Mouse (Mus musculus): Measurements from ENCODE around the gene Med12l.

Gene Med12l

DNA sequence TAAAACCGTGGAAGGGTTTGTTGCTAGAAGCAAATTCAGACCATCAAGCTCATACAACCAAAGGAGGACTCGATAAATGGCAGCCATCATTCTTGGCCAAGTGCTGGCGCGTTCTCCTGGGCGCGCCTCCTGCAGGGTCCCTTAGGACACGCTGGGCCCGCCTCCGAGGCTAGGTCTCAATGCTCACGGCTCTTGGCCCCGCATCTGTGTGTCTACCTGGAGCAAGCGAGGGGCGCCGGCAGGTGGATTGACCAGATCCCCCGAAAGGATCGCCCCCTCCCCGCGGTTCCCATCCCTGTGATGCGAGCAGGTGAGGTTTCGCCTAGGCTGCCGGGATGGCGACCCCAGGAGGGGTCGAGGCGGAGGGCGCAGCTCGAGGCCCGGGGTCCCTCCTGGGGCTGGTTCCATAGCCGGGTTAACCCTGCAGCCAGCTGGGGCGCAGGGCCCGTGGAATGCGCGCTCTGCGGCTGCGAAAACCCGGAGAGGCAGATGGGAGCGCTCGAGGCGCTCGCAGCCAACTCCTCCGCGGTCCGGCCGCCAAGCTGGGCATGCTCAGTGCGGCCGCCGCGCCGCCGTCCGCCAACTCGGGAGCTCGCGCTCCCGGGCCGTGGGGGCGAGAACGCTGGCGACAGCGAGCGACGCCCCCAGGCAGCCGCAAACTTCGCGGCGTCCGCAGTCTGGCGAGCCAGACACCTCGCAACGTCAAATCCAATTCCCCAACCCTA lies at the start of gene Med12l:
Gene Med12l (plus strand): TSS at position 555 of the 725 bp plus-strand sequence.
- peak; percentile 80 for DNase-seq

DNA sequence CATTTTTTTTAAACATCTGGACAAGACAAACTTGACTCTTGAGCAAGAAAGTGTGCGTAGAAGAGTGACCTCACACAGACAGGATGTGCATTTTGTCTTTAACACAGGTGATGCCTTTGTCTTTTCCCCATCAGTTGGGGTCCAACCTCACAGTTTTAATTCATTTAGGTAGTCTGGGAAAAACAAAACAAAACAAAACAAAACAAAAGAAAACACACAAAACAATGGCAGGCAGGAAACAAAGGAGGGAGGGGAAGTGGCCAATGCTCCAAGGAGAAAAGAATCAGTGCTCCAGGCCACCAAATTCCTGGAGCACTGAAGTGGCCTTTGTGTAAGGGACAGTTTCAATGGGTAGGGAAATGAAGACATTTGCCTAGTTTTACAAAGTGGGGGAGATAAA lies 44.5 kb upstream of the Med12l start:
- no peak for DNase-seq

DNA sequence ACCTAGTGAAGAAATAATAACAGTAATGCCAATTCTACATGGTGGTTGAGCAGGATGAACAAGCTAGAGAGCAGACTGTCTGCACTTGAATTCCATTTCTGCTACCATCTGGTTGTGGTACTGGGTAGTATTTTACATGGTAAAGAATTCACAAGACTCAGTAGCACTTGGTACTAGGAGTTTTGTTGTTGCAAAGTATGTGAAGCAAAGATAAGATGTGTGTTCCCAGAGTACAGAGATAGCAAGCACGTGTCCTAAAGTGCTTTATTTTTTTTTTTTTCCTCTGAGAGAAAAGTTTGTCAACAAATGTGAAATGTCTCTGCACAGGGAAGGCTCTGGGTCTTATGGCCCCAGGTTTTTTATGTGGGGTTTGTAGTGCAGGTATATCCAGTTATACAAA lies 28.2 kb upstream of the Med12l start:
- no peak for DNase-seq

DNA sequence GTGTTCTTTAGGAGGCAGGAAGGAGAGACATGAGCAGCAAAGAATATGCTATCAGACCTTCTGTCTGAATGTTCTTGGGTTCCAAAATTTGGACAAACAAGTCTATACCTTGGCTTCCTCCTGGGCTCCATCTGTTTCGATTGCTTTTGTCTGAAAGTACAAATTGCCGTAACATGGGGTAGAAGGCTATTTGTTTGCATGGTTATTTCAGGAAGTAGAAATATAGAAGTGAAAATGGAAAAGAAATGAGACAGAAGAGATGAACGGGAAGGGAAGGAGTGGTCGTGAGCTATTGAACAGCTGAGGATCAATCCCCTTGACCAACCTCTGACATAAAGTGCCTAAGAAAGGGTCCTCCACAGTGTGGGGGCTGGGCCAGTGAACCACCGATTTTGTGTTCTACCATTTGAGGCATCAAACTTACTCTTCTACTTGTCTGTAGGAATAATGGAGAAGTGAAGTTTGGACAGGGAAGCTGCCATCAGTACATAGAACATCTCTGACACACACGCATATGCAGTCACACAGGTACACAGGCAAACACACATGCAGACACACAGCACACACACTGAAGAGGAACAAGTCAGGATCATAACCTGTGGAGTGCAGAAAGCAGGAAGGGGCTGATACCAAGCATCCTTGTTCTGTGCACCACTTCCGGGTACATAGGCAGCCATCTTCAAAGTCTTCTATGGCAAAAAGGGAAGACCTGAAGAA lies 27.6 kb upstream of the Med12l start:
- DNase-seq, result no peak

DNA sequence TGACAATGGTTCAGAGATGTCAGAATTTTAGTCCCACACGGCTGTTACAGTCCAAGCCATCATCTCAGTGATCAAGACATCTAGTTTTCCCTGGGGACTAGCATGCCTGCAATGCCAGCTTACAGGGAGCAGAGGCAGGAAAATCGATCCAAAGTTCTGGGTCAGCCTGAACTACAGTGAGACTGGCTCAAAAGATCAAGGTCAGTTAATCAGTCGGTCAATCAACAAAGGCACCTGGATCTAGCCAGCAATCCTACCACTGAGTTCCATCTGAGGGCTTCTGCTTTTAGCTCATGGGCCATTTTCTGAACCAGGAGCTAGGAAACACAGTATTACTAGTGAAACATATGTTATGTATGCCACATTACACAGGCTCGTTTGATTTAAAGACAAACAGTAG lies 25.0 kb upstream of the Med12l start:
- DNase-seq, result no peak

DNA sequence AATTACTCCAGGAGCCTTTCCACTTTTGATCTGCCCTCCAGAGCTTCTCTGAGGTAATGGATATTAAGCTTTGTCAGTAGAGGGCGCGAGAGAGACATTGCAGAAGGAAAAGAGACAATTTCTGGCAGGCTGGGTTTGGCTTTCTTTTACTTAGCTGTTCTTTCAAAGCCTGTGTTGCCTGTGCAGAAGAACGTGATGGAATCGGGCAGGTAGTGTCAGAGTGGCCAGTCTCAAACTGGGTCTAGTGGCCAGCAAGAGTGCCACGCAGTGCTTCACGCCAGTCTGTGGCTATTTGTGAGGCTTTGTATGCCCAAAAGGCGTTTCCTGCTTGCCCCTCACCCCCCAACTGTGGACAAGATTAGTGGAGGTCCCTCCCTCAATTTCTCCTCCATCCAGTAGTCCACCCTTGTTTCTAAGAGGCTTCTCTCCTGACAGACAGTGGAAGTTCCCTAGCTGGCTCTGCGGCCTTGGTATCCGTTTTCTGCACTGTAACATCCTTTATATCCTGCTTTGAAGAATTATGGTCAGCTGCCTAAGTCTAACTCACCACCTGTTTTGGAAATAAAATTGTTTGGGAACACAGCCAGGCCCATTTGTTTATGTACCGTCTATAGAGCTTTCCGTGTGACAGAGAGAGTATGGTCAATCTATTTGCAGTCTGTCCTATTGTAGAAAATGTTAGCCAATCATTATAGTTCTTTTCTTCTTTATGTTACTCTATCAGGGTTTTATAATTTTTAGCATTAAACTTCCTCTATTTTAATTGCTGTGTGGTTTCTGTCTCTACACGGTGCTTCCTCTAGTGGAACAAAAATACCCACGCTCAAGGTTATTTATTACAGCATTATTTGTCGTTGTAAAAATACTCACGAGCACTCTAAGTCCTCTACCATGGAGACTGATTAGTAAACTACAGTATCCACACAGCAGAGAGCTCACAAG lies 22.5 kb upstream of the Med12l start:
- DNase-seq, result peak; percentile 65

DNA sequence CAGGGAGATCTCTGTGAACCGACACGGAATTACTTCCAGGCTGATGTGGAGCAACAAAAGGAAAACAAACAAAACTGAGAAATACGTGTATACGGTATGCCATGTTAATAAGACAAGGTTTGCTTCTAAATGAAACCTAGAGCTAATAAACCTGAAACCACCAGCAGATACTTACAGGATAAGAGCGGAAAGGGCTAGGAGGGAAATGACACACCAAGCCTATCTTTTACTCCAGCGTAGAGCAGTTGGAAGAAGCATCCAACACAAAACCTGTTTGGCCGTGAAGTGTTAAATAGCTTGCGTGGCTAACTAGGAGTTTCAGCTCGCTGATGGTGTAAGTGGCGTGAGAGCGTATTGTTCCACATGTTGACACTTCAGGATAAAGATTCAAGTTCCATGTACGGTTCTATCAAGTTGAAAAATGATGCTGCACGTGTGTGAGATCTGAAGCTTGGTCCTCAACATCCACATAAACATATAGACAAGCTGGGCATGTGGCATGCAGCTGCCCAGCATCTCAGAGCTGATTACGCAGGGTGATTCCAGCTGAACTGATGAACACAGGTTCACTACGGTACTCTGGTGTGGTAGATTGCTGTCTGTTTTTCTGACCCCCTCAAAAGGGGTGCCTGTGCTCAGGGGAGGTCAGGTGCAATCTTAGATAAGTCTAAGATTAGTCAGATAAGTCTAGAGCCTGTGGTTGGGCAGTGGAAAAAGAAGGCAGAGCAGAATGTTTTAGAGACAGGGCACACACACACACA lies 21.6 kb upstream of the Med12l start:
- no peak for DNase-seq

DNA sequence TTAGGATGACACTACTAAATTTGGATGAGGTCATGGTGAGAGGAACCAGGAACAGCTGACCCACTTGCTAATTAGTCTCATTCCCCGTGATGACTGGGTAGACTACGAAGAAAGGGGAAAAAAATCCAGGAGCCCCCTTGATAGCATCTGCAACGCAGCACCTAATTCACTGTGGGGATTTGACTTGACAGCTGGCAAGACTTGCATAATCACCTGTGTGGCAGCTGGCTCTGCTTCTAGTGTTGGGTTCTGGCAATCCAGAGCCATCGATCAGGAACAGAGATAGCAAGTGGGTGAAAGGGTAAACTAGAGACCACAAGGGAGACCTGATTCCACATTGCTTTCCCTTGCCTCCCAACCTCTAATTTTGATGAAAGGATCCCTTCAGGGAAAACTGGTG lies 19.8 kb upstream of the Med12l start:
- no peak for DNase-seq

DNA sequence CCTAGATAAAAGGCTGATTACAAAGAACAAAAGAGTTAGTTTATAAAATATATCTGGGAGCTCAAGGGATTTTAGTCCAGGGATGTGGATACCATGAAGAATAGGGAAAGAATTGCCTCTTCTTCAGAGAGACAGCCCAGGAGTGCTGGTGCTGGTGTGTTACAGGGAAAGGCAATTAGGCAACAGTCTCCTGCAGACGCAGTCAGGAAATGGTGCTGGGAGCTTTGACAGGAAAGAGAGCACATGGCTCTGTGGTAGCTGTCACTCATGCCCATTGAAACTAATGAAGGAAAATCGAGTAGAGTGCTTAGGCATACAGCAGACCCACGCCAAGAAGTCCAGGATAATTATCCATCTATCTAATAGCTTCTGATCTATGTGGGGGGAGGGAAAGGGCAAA lies 16.3 kb upstream of the Med12l start:
- no peak for DNase-seq

DNA sequence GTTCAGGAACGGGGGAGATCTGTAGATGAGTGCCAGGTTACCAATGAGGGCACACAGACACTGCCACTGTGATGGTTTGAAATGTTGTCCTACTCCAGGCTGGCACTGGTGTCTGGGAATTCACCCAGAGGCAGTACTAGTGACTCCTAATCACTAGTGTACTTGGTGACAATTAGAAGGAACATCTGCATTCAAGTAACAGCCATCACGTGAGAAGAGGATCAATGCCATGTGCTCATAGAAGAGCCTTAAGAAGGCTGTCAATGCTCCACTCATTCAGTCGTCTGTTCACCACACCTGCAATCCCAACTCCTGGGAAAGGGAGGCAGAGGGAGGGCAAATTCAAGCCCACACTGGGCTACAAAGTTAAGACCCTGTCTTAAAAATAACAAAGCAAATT lies 15.1 kb upstream of the Med12l start:
- no peak for DNase-seq

DNA sequence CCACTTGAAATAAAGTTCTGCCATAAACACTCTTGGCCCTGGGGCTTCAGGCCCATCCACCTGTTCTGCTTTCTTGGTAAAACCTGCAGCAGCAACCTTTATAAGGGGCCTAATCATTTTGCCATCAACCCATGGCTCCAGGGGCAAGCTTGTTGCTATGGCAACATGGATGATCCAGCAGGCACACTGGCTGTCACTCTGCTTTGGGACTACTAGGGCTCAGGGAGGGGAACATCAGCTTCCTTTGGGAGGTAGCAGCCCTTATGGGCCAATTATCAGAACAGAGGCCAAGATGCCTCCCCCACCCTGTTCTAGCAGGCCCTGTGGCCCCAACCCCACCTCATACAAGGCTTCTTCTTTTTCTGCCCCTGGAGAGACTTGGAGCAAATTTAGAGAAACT lies 13.5 kb upstream of the Med12l start:
- no peak for DNase-seq

DNA sequence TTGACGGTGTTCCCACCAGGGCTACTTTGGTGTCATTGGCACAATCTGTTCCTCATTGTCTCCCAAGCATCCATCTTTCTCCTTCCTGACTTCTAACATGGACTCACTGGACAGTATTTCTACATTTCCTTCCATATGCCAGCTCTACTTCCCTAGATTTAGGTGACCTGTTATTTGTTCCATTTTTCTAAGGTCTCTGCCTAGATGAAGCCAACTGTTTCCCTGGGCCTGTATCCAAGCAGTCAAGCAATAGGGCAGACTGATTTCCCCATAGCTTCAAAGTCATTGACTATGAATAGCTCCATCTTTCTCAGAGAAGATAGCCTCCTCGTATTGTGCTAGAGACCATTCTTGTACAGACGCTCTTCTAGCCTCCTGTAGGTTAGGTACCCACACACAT lies 12.0 kb upstream of the Med12l start:
- DNase-seq, result no peak

DNA sequence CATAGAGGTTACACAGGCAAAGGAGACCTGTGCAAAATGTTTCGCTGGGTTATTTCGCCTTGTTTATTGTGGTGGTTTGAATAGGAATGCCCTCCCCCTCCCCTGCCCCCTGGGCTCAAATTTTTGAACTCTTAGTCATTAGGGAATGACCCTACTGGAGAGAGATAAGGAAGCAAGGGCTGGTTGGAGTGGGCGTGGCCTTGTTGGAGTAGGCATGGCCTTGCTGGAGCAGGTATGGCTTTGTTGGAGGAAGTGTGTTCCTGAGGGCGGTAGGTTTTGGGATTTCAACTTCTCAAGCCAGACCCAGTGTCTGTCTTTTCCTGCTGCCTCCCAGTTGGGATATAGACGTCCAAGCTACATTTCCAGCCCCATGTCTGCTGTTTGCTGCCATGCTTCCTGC lies 1.9 kb upstream of the Med12l start:
- DNase-seq, result no peak

DNA sequence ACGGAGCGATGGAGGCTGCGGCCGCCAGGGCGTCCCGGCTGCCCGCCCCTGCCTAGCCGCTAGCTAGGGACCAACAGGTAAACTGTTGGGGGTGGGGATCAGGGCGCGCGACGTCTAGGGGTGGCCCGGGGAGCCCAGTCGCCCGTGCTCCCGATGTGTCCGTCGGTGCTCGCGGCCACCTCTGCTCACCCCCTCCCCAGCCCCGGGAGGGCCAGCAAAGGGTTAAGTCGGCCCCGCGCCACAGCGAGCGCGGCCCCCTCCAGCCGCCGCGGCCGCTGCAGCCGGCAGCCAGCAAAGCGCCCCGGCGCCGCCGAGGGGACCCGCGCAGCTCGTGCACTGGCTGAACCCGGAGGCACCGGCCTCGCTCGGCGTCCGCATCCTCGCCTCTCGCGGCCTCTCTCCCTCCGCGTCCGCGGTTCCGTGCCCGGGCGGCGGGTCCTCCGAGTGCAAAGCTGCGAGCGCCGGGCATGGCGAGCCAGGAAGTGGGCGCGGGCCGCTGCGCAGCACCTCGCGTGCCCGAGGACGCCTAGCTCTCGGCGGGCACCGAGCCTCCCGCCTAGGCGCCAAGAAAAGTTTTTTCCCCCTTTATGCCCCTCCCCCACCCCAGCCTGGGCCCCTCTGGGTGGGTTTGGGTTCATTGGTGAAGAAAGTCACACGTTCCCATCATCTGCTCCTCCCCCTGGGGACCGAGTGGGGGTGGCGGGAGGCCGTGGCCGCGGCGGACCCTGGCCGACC lies 538 bp downstream of the Med12l start:
- peak; percentile 67 for DNase-seq

DNA sequence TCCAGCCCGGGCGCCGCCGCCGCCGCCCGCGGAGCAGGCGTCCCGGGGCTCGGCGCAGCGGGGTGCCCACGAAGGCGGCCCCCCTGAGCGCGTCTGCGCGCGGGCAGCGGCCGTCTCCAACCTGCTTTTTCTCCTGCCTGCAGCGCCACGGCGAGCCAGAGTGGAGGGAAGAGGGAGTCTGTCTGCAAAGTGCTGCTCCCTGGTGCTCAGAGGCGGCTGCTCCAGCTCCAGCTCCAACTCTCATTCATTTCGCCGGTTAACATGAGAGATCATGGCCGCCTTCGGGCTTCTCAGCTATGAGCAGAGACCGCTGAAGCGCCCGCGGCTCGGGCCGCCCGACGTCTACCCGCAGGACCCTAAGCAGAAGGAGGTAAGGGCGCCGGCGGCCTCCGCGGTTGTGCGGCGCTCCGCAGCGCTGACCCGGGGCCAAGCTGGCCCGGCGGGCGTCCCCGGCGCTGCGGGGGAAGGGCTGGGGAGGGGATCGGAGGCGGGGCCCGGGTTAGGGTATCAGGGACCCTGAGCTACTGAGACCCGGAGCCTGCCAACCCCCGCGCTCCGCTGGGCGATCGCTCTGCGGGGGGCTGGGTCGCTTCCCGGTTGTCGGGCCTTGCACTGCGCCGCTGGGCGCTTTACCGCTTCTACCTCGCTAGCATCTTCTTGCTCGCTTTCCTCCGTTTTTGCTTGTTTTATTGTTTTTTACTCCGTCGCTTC lies 1.3 kb downstream of the Med12l start:
- DNase-seq, result peak; percentile 81

DNA sequence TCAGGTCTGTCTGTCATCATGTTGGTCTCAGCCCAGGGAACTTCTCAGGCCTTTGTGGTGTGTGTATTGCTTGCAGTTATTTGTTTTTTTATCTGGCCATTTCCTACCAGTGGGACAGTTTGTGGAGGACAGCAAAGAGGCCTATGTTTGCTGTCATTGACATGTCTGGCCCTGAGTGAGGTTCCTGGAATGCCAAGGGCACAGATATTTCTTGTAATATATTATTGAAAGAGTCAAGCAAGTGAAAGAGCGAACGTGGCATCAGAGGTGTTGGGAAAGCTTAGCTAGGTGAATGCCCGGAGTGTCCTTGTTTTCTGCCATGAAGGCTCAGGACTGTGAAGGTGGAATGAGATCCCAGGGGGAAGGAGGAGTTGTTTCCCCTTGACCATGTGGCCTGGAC lies 4.7 kb downstream of the Med12l start:
- no peak for DNase-seq

DNA sequence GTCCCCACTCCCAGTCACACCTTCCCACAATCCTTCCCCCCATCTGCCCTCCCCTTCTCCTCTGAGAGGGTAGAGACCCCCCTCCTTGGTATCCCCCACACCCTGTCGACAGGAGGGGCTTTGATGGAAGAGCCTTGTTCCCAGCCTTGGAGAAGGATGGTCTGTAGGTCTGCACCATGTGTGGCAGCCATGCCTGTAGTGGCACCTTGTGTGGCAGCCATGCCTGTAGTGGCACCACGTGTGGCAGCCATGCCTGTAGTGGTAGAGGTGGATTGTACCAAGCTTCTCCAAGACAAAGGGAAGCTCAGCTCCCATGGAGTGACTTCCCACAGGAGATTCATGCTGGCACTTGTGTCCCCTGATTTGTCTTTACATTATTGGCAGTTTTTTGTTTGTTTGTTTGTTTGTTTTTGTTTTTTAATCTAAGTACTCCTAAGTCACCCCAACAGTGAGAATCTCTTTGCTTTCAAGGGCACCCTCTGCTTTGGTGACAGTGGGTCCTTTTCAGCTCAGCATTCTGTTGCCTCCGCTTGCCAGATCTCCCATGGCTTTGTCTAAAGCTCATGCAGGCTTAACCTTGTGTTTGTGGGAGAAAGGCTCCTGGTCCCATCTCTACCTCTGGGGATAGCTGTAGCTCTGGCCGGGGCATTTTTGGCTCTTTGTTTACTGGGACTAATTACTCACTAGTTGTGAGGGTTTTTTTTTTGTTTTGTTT lies 10.2 kb downstream of the Med12l start:
- DNase-seq, result no peak

DNA sequence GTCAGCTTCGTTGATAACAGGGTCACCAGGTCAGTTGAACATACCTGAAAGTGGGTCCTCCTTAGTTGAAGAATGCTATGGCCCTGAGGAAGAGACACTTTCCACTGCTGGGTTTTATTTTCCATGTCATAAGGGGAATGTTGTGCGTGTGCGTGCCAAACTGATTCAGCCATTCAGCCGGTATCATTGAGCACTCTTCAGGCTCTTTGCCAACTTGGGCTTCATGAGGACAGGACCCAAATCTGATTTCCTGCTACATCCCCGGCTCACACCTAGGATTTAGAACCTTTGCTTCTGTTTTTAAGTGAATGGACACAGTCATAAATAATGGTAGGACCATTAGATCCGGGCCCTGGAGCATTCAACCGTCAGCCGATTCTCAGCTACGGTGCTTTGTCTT lies 10.9 kb downstream of the Med12l start:
- no peak for DNase-seq

DNA sequence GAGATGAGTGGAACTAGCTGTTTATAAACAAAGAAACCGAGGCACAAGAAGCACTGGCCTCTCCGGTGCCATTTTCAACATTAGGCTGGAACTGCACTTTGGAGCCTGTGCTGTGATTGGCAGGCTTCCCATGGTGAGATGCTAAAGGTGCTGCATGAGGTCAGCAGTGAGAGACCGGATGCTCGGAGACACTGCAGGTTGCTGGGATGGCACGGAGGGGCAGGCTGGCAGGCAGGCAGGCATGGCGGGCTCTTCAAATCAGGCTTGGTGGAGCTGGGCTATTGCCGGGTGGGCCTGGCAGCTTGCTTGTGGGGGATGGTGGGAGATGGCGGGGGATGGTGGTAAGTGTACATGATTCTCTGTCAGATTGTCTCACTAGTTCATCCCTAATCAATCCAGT lies 15.6 kb downstream of the Med12l start:
- DNase-seq, result no peak

DNA sequence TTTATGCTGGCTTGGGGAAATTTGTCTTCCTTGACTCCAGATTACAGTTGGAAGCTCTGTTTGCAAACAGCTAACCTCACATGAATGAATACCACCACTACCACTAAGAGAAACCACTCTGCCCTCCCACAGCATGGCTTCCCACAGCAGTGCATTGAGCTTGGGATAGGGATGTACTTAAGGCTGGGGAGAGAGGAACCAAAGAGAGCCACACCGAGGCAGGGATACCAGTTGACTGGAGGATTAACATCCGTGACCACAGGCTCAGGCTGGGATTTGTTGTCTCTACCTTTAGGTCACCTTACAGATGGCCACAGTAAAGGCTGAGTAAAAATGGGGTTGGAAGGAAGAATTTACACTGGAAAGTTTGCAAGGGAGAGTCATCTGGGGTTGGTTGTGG lies 16.6 kb downstream of the Med12l start:
- no peak for DNase-seq

DNA sequence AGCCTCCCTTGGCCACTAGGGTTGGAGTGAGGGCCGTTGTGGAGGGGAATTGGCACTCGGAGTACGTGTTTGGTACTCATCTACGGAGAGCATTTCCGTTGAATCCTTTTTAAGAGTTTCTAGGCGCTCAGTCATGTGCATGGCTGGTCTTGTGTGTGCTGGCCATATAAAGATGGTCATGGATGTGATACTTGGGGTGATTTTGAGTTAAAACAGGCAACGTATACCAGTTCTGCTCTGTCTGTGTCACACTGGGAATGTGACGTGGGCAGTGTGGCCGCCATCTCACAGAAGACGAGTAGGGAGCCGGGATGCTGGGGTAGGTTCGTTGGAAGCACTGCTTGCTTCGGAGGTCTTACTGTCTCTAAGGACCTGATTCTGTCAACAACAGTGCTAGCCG lies 17.3 kb downstream of the Med12l start:
- no peak for DNase-seq

Data from kidney, postnatal 10 days (tissue).